Mouse (Mus musculus) sigmoid colon, adult 10 weeks (tissue): Measurements from ENCODE around the gene Dio1. TPM values are rescaled to one million over a fixed set of nuclear protein-coding genes. Genes with fewer than 3 reads are reported as not detected.

Experiments used
- polyA plus RNA-seq: library from polyadenylated mRNA; stranded (reverse); fragments of 350-450 nt; fragmentation: Illumina TruSeq; extraction: RNeasy Lipid Tissue Mini Kit (QIAGEN cat#74804); gene quantifications from one replicate; pipeline ENCODE4 v1.2.3, GENCODE M21; 2014; ENCODE audit warnings: low read depth, low replicate concordance

The Dio1 gene
- polyA plus RNA-seq, result 111 TPM

DNA sequence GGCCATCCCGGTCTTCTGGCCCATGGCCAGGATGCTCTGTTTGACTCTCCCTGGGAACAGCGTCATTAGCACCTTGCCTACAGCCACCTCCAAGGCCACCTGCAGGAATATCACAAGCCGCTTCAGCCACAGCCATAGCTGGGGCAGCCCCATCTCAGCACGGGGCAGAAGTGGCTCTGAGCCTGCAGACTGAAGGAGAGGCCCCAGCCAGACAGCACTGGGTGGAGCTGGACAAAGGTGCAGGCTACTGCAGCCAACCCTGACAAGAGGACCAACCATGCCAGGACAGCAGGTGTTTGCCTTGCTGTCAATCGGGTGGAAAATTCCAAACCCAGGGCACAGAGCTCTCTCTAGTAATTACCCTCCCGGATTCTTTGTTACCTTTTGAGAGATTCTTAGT is at the start of gene Dio1:
Dio1 (minus strand) TSS at position 204 of the 400 bp plus-strand sequence.

DNA sequence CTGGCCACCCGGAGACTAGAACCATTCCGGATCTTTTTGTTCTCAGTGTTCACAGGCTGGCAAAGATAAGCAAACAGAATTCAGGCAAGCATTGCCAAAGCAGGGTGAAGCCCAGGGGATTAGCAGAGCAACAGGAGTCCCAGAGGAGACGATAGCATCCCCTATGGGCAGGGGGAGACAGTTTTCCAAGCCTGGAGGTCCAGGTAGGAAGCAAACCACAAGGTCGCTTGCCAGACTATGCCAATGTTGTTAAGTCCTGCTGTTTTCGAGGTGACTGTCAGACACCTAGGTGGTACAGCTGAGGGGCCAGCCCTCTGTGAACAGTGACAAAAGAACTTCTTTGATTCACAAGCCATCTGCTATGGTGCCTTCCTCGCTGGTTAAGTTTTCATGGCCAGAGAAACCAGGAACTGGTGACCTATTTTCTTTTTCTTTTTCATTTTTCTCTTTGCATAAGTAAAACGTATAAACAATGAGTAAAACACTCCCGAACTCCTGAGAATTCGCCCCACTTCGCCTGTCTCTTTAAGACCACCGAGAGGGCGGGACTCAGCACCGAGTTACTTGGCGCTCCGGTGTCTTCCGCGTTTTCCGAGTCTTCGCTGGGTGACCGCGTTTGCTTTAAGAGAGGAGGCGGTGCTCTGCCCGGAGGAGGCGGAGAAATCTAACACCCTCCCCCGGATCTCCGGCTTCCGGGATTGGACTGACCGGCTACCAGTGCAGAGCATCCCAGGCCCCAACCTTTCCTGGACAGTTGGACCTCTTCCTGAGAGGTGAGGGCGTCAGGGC is 6.9 kb upstream of the Dio1 start, which contains the start of gene Yipf1:
Yipf1 (plus strand) TSS at position 674 of the 789 bp plus-strand sequence.

DNA sequence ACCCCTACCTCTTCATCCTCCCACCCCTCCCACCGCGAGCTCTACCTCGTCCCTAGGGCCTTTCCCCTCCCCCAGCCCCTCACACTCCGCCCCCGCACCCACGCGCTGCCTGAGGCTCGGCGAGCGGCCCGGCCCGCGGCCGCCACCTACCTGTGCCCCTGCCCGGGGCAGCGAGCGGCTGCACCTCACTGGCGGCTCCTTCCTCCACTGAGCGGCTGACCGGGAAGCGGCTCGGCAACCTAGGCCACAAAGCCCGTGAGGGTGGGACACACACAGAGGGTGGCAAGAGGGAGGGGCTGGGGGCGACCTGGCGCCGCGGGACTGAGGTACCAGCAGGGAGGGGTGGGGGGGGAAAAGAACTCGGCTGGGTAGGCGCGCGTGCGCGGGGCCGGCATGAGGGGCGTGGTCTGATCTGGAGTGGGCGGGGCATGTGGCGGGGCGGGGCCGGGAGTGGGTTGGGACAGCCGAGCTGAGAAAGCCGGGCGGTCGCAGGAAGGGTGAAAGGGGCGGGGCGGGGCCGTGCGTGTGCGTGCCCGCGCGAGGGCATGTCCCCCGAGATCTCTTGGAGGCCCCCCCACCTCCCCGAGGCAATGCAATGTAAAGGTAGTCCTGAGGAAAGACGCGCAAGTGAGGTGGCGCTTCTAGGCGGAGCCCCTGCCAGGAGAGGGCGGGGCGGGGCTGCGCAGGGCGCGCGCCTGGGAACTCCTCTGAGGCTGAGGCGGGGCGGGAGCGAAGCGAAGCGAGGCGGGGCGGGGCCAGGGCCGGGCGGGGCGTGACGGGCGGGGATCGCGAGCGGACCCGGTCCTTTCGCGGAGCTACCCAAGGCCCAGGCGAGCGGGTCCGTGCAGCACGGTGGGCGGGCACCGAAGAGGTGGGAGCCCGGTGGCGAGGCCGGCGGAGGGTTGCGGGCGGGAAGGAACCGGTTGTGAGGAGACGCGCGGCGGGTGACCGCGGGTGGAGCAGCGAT is 53.6 kb downstream of the Dio1 start, which contains the start of the genes Lrrc42 and Hspb11:
Lrrc42 (minus strand) TSS at position 408 of the 967 bp plus-strand sequence.
Hspb11 (plus strand) TSS at position 469 of the 967 bp plus-strand sequence.

Other genes starting within 250 kb of the Dio1 start
- 33.4 TPM for gene Mrpl37, start 240.3 kb downstream of the Dio1 start, polyA plus RNA-seq
- gene Cyb5rl, start 240.2 kb downstream of the Dio1 start, polyA plus RNA-seq, result 1.5 TPM
- gene Cdcp2, start 210.3 kb downstream of the Dio1 start, polyA plus RNA-seq, result not detected
- gene Tmem59, start 128.8 kb downstream of the Dio1 start, polyA plus RNA-seq, result 1,156 TPM
- gene Tceanc2, start 128.1 kb downstream of the Dio1 start, polyA plus RNA-seq, result 43.5 TPM
- gene Ldlrad1, start 98.0 kb downstream of the Dio1 start, polyA plus RNA-seq, result not detected
- 95.1 TPM for gene Lrrc42, start 53.6 kb downstream of the Dio1 start, polyA plus RNA-seq
- gene Hspb11, start 53.6 kb downstream of the Dio1 start, polyA plus RNA-seq, result 130 TPM
- 101 TPM for gene Yipf1, start 7.2 kb upstream of the Dio1 start, polyA plus RNA-seq
- 12.8 TPM for gene Ndc1, start 60.6 kb upstream of the Dio1 start, polyA plus RNA-seq
- not detected for gene Glis1, start 127.4 kb upstream of the Dio1 start, polyA plus RNA-seq